Mouse (Mus musculus) liver, embryonic 13.5 days (tissue): Measurements from ENCODE around the gene Nmrk1. TPM values are rescaled to one million over a fixed set of nuclear protein-coding genes. Genes with fewer than 3 reads are reported as not detected.

Experiments used
- ATAC-seq: fragments of 200-750 bp; cut with Nextera tagmentation; 2 replicates; pipeline ENCODE4 v1.8.0; 2017; ENCODE audit warnings: low read depth, mild to moderate bottlenecking, moderate number of reproducible peaks, moderate library complexity
- DNase-seq: peaks from one replicate; pipeline ENCODE4 v3.0.0; 2022
- H3K27ac ChIP-seq: fragments of 300-500 bp; sonication (generic); 2 replicates; pipeline ENCODE4 v1.5.1; 2015; ENCODE audit warnings: moderate library complexity, mild to moderate bottlenecking, inconsistent platforms
- H3K27me3 ChIP-seq: fragments of 300-500 bp; sonication (generic); 2 replicates; pipeline ENCODE4 v1.6.1; 2015; ENCODE audit warnings: mild to moderate bottlenecking, inconsistent platforms
- H3K36me3 ChIP-seq: fragments of 300-500 bp; sonication (generic); 2 replicates; pipeline ENCODE4 v1.6.1; 2015; ENCODE audit warnings: mild to moderate bottlenecking, inconsistent platforms
- H3K4me1 ChIP-seq: fragments of 300-500 bp; sonication (generic); replicated peaks from 2 replicates; pipeline ENCODE4 v1.6.1; 2015; ENCODE audit warnings: inconsistent platforms
- H3K4me2 ChIP-seq: fragments of 300-500 bp; sonication (generic); 2 replicates; pipeline ENCODE4 v1.6.1; 2015; ENCODE audit warnings: inconsistent platforms, mild to moderate bottlenecking, moderate library complexity
- H3K4me3 ChIP-seq: fragments of 300-500 bp; sonication (generic); replicated peaks from 2 replicates; pipeline ENCODE4 v1.5.1; 2015; ENCODE audit warnings: mild to moderate bottlenecking, inconsistent platforms
- H3K9ac ChIP-seq: fragments of 300-500 bp; sonication (generic); 2 replicates; pipeline ENCODE4 v1.6.1; 2015; ENCODE audit warnings: mild to moderate bottlenecking, inconsistent platforms
- H3K9me3 ChIP-seq: fragments of 300-500 bp; sonication (generic); replicated peaks from 2 replicates; pipeline ENCODE4 v1.6.1; 2016; ENCODE audit warnings: inconsistent platforms
- WGBS: fragments of 180-500 bp; shearing (Covaris S2); methylation state at CpG from one replicate; pipeline ENCODE4 v1.1.7; 2015; ENCODE audit not compliant: insufficient replicate concordance; 5-methylcytosine and 5-hydroxymethylcytosine counted together
- polyA plus RNA-seq: library from polyadenylated mRNA; unstranded; fragments of >200 nt; fragmentation: Nextera tagmentation; extraction: Ambion mirVana; gene quantifications from 2 replicates; pipeline ENCODE4 v1.2.1, GENCODE M21; 2015

Nmrk1 gene
- polyA plus RNA-seq, 1 experiment from 2014 or later: 6.8 TPM

GRCm38 (mm10) chr19:18654330-18654729, 22.6 kb downstream of the Nmrk1 start:
- H3K9me3 ChIP-seq: no peaks in the 10 kb centered on the region
- ATAC-seq: no peak
- 83% methylated on average over 8 of the region's 8 CpGs for WGBS
- no peaks in the 10 kb centered on the region for H3K27me3 ChIP-seq
- no peak for DNase-seq
- peaks cover 53% of the 10 kb centered on the region for H3K4me1 ChIP-seq
- no peaks in the 10 kb centered on the region for H3K36me3 ChIP-seq
- H3K4me2 ChIP-seq: no peak overlapping the region
- no peak overlapping the region for H3K27ac ChIP-seq
- H3K4me3 ChIP-seq: no peak overlapping the region
- no peak overlapping the region for H3K9ac ChIP-seq

- 38% methylated on average over 5 of the region's 5 CpGs for WGBS
- ATAC-seq (no peak), DNase-seq (no peak)
- H3K9ac ChIP-seq: no peak overlapping the region
- H3K27me3 ChIP-seq: no peaks in the 10 kb centered on the region
- no peak overlapping the region for H3K27ac ChIP-seq
- no peak overlapping the region for H3K4me3 ChIP-seq
- no peaks in the 10 kb centered on the region for H3K36me3 ChIP-seq
- no peaks in the 10 kb centered on the region for H3K9me3 ChIP-seq
- H3K4me2 ChIP-seq: no peak overlapping the region
- peaks cover 51% of the 10 kb centered on the region for H3K4me1 ChIP-seq
Observed at GRCm38 (mm10) chr19:18654984-18655383, 23.2 kb downstream of the Nmrk1 start.

- no peaks in the 10 kb centered on the region for H3K27me3 ChIP-seq
- no peak overlapping the region for H3K9ac ChIP-seq
- H3K9me3 ChIP-seq: no peaks in the 10 kb centered on the region
- 74% methylated on average over 7 of the region's 7 CpGs for WGBS
- H3K4me1 ChIP-seq: peaks cover 41% of the 10 kb centered on the region
- no peak for ATAC-seq
- no peak overlapping the region for H3K27ac ChIP-seq
- no peaks in the 10 kb centered on the region for H3K36me3 ChIP-seq
- H3K4me3 ChIP-seq: no peak overlapping the region
- no peak overlapping the region for H3K4me2 ChIP-seq
- no peak for DNase-seq
Observed at GRCm38 (mm10) chr19:18655999-18656398, 24.2 kb downstream of the Nmrk1 start.

- peaks cover 35% of the 10 kb centered on the region for H3K4me1 ChIP-seq
- no peaks in the 10 kb centered on the region for H3K27me3 ChIP-seq
- H3K9me3 ChIP-seq: no peaks in the 10 kb centered on the region
- ATAC-seq (no peak), DNase-seq (no peak)
- 70% methylated on average over 4 of the region's 4 CpGs for WGBS
- H3K4me3 ChIP-seq: no peak overlapping the region
- H3K4me2 ChIP-seq: no peak overlapping the region
- no peak overlapping the region for H3K9ac ChIP-seq
- no peaks in the 10 kb centered on the region for H3K36me3 ChIP-seq
- no peak overlapping the region for H3K27ac ChIP-seq
Observed at GRCm38 (mm10) chr19:18658473-18658872, 26.7 kb downstream of the Nmrk1 start.

GRCm38 (mm10) chr19:18659349-18659748, 27.6 kb downstream of the Nmrk1 start:
- H3K4me1 ChIP-seq: peaks cover 27% of the 10 kb centered on the region
- H3K9me3 ChIP-seq: no peaks in the 10 kb centered on the region
- H3K36me3 ChIP-seq: no peaks in the 10 kb centered on the region
- no peak overlapping the region for H3K4me2 ChIP-seq
- ATAC-seq (peak; percentile 82), DNase-seq (no peak)
- 33% methylated on average over 1 of the region's 1 CpGs for WGBS
- H3K27ac ChIP-seq: no peak overlapping the region
- H3K9ac ChIP-seq: peak overlapping the region; percentile 1; the same call in 1 of the 2 replicates
- no peak overlapping the region for H3K4me3 ChIP-seq
- no peaks in the 10 kb centered on the region for H3K27me3 ChIP-seq

- H3K9me3 ChIP-seq: no peaks in the 10 kb centered on the region
- H3K9ac ChIP-seq: no peak overlapping the region
- H3K4me2 ChIP-seq: no peak overlapping the region
- H3K27me3 ChIP-seq: no peaks in the 10 kb centered on the region
- H3K27ac ChIP-seq: no peak overlapping the region
- DNase-seq (no peak), ATAC-seq (no peak)
- WGBS: 79% methylated on average over 3 of the region's 3 CpGs
- no peaks in the 10 kb centered on the region for H3K36me3 ChIP-seq
- H3K4me3 ChIP-seq: no peak overlapping the region
- H3K4me1 ChIP-seq: peaks cover 18% of the 10 kb centered on the region
Observed at GRCm38 (mm10) chr19:18660466-18660865, 28.7 kb downstream of the Nmrk1 start.

- H3K4me1 ChIP-seq: peaks cover 18% of the 10 kb centered on the region
- H3K36me3 ChIP-seq: no peaks in the 10 kb centered on the region
- no peak overlapping the region for H3K4me3 ChIP-seq
- ATAC-seq: peak; percentile 69; the same call in 1 of the 2 replicates
- H3K27ac ChIP-seq: no peak overlapping the region
- no peaks in the 10 kb centered on the region for H3K9me3 ChIP-seq
- no peak overlapping the region for H3K4me2 ChIP-seq
- H3K9ac ChIP-seq: no peak overlapping the region
- no peaks in the 10 kb centered on the region for H3K27me3 ChIP-seq
- no peak for DNase-seq
- WGBS: 38% methylated on average over 1 of the region's 1 CpGs
Observed at GRCm38 (mm10) chr19:18661683-18662082, 29.9 kb downstream of the Nmrk1 start.

GRCm38 (mm10) chr19:18663904-18664303, 32.2 kb downstream of the Nmrk1 start:
- ATAC-seq (no peak), DNase-seq (no peak)
- Histone ChIP-seq H3K9ac (no peak overlapping the region), H3K4me2 (no peak overlapping the region), H3K9me3 (no peaks in the 10 kb centered on the region), H3K27ac (no peak overlapping the region), H3K4me1 (peaks cover 16% of the 10 kb centered on the region), H3K4me3 (no peak overlapping the region), H3K27me3 (no peaks in the 10 kb centered on the region), H3K36me3 (no peaks in the 10 kb centered on the region)
- WGBS: 31% methylated on average over 2 of the region's 2 CpGs

GRCm38 (mm10) chr19:18666966-18667365, 35.2 kb downstream of the Nmrk1 start:
- 82% methylated on average over 7 of the region's 7 CpGs for WGBS
- H3K36me3 ChIP-seq: no peaks in the 10 kb centered on the region
- no peak for ATAC-seq

GRCm38 (mm10) chr19:18669551-18669950, 37.8 kb downstream of the Nmrk1 start:
- whole genome bisulfite sequencing: 89% methylated on average over 7 of the region's 7 CpGs
- no peaks in the 10 kb centered on the region for H3K27me3 ChIP-seq
- H3K4me2 ChIP-seq: no peak overlapping the region
- ATAC-seq (no peak), DNase-seq (no peak)
- no peak overlapping the region for H3K27ac ChIP-seq
- H3K9me3 ChIP-seq: no peaks in the 10 kb centered on the region
- no peak overlapping the region for H3K9ac ChIP-seq
- no peaks in the 10 kb centered on the region for H3K36me3 ChIP-seq
- no peak overlapping the region for H3K4me3 ChIP-seq
- peaks cover 34% of the 10 kb centered on the region for H3K4me1 ChIP-seq

More at GRCm38 (mm10) chr19:18666966-18667365, 35.2 kb downstream of the Nmrk1 start:
- no peaks in the 10 kb centered on the region for H3K27me3 ChIP-seq
- H3K4me2 ChIP-seq: no peak overlapping the region
- H3K27ac ChIP-seq: no peak overlapping the region
- H3K9ac ChIP-seq: no peak overlapping the region
- no peak for DNase-seq
- no peak overlapping the region for H3K4me3 ChIP-seq
- H3K9me3 ChIP-seq: no peaks in the 10 kb centered on the region
- H3K4me1 ChIP-seq: peaks cover 14% of the 10 kb centered on the region

- Histone ChIP-seq H3K4me2 (peak within 1 kb of the TSS; percentile 76), H3K9ac (peak within 1 kb of the TSS; percentile 87), H3K27me3 (no peaks in the 10 kb centered on the region), H3K36me3 (no peaks in the 10 kb centered on the region), H3K4me3 (peak within 1 kb of the TSS; percentile 80), H3K27ac (peak within 1 kb of the TSS; percentile 89), H3K4me1 (peaks cover 43% of the 10 kb centered on the region), H3K9me3 (no peaks in the 10 kb centered on the region)
- DNase-seq (peak; percentile 99), ATAC-seq (peak; percentile 94)
- WGBS: under 1% methylated on average over 48 of the region's 58 CpGs
Observed at GRCm38 (mm10) chr19:18670608-18671007, 38.9 kb downstream of the Nmrk1 start, which contains the start of gene Carnmt1. TSS of gene Carnmt1 (plus strand) at chr19:18670764.

- no peaks in the 10 kb centered on the region for H3K36me3 ChIP-seq
- H3K4me2 ChIP-seq: peak overlapping the region; percentile 76
- DNase-seq (peak; percentile 47), ATAC-seq (peak; percentile 74)
- H3K9ac ChIP-seq: peak overlapping the region; percentile 87
- peak overlapping the region; percentile 89 for H3K27ac ChIP-seq
- H3K4me1 ChIP-seq: peaks cover 48% of the 10 kb centered on the region
- H3K9me3 ChIP-seq: no peaks in the 10 kb centered on the region
- H3K4me3 ChIP-seq: peak overlapping the region; percentile 80
- no peaks in the 10 kb centered on the region for H3K27me3 ChIP-seq
- WGBS: under 1% methylated on average over 62 of the region's 64 CpGs
Observed at GRCm38 (mm10) chr19:18671056-18671741, 39.4 kb downstream of the Nmrk1 start.
